Mouse (Mus musculus) E14TG2a.4 (cell line): ENCODE measurements around the gene Cd300e.

Source experiments
- CTCF ChIP-seq: conservative IDR thresholded peaks from 2 replicates; pipeline ENCODE4 v1.5.1; 2014; ENCODE audit warnings: low read length
- NANOG ChIP-seq: IDR thresholded peaks from 2 replicates; pipeline ENCODE4 v1.6.1; 2014; ENCODE audit warnings: borderline replicate concordance, low read length, mixed read lengths
- POU5F1 ChIP-seq: IDR thresholded peaks from 2 replicates; pipeline ENCODE4 v1.6.1; 2014; ENCODE audit warnings: low read length, borderline replicate concordance

DNA sequence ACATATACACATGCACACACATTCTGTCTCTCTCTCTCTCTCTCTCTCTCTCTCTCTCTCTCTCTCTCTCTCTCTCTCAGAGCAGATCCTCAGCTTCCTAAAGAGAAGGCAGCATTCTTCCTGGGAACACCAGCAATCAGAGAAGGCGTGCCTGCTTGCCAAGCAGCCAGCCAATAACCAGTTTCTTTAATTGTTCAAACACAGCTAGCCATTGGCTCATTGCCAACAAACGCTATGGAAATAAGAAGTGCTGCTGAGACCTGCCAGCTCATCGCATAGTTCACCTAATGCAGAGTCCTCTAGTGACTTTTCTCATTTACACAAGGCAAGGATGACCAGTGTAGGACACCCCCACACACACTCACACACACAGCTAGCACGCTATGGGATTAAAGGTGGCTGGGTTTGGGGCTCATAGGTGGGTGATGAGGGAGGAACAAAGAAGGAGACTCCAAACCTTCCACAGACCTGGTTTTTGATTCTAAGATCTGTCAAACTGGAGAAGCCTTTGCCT lies 45.5 kb upstream of the Cd300e start:
- TF ChIP-seq CTCF (no peak), NANOG (no peak), POU5F1 (no peak)
